Mouse (Mus musculus): Measurements from ENCODE around the gene Disp2. TPM values are rescaled to one million over a fixed set of nuclear protein-coding genes. Genes with fewer than 3 reads are reported as not detected.

The Disp2 gene
- total RNA-seq, 2 experiments from 2014 or later: 53.4 to 54.0 TPM

DNA sequence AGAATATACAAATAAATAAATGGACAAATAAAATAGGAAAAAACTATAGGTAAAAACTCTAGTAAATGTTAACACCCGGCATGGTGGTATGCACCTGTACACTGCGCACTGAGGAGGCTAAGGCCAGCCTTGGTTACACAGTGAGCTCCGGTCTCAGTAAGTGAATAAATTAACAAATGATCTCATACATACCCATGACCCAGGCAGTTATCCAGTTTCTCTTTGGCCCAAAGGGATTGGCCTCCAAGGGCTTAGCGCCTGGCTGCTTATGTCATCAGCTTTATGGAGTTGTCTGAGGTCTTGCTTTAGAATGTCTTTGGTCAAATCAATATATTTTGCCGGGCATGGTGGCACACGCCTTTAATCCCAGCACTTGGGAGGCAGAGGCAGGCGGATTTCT, 4.1 kb downstream of the Disp2 start:
- no peak for DNase-seq (ENCODE audit: low spot score in 2 of 2)

- no peak for DNase-seq (ENCODE audit: low spot score in 2 of 2)
These were observed 7.0 kb downstream of the Disp2 start for GRCm38 (mm10) chr2:118786525-118786924.

- DNase-seq (ENCODE audit: low spot score in 2 of 2): no peak
These were observed 10.0 kb downstream of the Disp2 start for GRCm38 (mm10) chr2:118789501-118789900.

- no peak for DNase-seq (ENCODE audit: low spot score in 2 of 2)
These were observed 10.7 kb downstream of the Disp2 start for GRCm38 (mm10) chr2:118790221-118790550.

DNA sequence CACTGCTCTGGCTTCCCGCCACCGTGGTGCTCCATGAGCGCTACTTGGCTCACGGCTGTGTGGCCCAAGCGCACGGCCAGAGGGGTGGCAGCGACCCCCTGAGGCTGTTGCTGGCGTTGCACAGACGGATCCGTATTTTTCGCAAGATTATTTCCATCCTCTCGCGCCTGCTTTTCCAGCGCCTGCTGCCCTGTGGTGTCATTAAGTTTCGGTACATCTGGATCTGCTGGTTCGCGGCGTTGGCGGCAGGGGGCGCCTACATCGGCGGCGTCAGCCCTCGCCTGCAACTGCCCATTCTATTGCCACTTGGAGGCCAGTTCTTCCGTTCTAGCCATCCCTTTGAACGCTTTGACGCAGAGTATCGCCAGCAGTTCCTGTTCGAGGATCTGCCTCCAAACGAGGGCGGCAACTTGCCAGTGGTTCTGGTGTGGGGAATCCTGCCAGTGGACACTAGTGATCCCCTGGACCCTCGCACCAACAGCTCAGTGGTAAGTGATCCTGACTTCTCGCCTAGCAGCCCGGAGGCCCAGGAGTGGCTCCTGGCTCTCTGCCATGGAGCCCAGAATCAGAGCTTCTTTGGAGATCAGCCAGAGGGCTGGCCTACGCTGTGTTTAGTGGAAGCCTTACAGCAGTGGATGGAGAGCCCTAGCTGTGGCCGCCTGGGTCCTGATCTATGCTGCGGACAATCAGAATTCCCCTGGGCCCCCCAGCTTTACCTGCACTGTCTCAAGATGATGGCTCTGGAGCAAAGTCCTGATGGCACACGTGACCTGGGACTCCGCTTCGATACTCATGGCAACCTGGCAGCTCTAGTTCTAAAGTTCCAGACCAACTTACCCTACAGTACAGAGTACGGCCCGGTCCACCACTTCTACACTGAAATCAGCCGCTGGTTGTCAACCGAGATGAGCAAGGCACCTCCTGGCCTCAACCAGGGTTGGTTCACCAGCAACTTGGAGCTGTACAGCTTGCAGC, 11.3 kb downstream of the Disp2 start:
- DNase-seq (ENCODE audit: low spot score in 2 of 2): peak; percentile 34 to 49

DNA sequence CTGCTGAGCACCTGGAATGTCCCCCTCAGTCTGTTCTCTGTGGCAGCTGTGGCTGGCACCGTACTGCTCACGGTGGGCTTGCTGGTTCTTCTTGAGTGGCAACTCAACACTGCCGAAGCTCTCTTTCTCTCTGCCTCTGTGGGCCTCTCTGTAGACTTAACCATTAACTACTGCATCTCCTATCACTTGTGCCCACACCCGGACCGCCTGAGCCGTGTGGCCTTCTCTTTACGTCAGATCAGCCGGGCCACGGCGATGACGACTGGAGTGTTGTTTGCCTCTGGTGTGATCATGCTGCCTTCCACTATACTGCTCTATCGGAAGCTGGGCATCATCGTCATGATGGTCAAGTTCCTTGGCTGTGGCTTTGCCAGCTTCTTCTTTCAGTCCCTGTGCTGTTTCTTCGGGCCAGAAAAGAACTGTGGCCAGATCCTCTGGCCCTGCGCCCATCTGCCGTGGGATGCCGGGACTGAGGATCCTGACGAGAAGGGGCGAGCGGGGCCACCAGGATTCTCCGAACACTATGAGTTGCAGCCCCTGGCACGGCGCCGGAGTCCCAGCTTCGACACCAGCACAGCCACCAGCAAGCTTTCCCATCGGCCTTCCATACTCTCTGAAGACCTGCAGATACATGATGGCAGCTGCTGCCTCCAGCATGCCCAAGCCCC, 12.2 kb downstream of the Disp2 start:
- DNase-seq (ENCODE audit: low spot score in 2 of 2): no peak

GRCm38 (mm10) chr2:118792259-118792613, 12.7 kb downstream of the Disp2 start:
- no peak for DNase-seq (ENCODE audit: low spot score in 2 of 2)

GRCm38 (mm10) chr2:118793636-118794035, 14.1 kb downstream of the Disp2 start:
- DNase-seq (ENCODE audit: low spot score in 2 of 2): no peak

DNA sequence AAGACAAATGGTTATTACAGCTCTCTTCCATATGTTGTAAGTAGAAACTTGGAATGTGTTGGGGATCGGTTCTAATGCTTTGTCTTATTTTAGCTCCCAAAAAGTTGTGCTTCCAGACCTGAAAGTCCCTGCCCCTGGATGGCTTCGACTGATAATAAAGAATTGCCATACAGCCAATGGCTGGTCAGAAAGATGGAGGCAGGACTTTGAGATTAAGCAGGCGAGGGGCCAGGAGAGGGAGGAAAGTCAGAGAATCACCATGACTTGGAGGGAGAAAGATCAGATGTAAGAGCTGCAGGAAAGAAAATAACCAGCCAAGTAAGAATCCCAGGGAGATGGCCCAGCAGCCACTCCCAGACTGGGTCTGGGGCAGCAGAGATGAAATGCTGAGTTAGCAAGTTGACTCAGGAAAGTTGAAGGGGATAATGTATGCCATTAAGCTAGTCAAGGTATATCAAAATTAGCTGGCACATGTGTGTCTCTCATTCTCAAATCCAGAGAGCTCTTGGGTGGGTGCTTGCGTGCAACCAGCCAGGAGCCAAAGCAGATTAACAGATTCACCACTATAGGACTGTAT, 23.1 kb downstream of the Disp2 start:
- DNase-seq (ENCODE audit: low spot score in 2 of 2): no peak

DNA sequence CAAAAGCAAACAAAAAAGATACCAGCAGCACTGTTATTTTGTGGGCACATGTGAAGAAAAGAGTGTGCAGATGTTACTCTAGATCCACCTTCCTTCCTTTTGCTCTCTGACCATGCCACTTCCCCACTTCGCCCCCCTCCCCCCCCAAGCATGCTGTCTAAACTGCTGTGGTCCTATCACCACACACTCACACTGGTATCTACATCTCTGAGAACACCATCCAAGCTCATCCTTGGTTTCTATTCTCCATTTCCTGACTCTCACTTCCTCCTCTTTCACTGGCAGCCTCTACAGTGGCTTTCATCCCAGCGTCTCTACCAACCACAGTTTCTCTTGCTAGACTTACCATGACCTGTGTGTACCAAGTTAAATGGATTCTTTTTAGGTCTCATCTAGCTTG, 25.0 kb downstream of the Disp2 start:
- DNase-seq (ENCODE audit: low spot score in 2 of 2): no peak

GRCm38 (mm10) chr2:118805137-118805536, 25.6 kb downstream of the Disp2 start:
- no peak for DNase-seq (ENCODE audit: low spot score in 2 of 2)

- DNase-seq (ENCODE audit: low spot score in 2 of 2): no peak
These were observed 26.2 kb downstream of the Disp2 start for GRCm38 (mm10) chr2:118805756-118806155.

GRCm38 (mm10) chr2:118806860-118807259, 27.3 kb downstream of the Disp2 start:
- no peak for DNase-seq (ENCODE audit: low spot score in 2 of 2)

GRCm38 (mm10) chr2:118810861-118811260, 31.3 kb downstream of the Disp2 start:
- no peak for DNase-seq (ENCODE audit: low spot score in 2 of 2)

DNA sequence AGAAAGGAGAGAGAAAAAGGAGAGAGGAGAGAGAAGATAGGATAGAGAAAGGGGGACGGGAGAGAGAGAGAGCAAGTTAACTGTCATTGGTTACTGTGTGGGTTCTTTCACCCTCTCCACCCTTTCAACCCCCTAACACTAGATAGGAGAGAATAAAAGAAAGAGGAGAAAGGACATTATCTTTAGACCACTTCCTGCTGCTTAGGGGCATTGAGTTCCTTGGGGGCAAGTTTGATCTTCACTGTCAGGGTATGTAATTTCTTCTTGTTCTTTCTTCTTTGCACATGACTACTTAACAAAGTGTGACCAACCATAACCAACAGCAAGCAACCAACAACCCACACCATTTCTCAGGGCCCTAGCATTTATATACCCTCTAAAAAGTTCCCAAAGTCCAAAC, 33.2 kb downstream of the Disp2 start:
- DNase-seq (ENCODE audit: low spot score in 2 of 2): no peak

DNA sequence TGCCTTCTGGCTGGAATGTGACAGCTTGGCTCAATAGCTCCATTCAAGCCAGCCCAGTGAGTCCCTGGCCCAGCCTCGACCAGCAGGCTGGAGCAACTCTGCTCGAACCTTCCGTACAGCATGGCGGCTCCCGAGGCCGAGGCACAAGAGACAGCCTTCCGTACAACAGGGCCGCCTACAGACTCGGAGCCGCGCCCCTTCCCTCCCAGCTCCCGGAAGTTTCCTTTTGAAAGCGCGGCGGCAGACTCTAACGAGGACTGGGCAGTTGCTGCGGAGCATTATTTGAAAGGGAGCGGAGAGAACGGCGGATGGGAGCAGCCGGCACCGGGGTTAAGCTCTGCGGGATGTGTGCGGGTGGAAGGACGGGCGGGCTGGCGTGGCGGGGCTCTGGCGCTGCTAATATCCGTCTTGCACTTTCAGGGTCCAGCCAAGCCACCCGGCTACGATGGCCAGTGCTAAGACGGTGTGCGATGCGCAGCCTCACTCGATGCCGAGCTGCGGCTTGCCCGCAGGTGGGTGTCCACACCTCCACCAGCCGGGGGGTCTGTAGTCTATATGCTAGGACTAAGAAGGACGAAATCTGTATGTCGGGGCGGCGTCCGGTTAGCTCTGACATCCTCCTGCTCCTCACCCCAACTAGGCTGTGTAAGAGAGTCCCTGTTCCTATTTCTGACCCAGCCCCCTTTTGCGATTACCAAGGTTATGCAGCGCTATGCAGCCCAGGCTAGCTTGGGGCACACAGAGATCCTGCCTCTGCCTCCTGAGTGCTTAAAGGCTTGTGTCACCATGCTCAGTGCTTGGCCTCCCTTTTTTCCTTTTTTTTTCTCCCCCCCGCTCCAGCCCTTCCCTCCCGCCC, 34.7 kb downstream of the Disp2 start, which contains the start of gene Knstrn:
TSS of gene Knstrn (plus strand) at position 23 of the 856 bp plus-strand sequence.
- DNase-seq (ENCODE audit: low spot score in 2 of 2): peak; percentile 62 to 80

DNA sequence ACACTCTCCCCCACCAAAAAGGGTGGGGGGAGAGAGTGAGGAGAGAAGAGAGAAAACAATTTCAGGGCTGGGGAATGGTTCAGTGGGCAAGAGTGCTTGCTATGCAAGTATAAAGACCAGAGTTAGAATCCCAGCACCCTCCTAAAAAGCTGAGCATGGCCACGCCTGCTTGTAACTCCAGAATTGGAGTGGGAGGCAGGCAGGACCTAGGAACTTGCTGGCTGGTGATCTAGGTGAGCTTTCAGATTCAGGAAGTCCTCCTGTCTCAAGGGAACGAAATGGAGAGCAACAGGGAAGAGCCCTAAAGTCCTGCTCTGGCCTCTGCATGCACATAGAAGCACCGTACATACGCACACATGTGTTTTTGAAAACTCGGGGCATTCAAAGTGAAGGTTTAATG, 43.3 kb downstream of the Disp2 start:
- no peak for DNase-seq (ENCODE audit: low spot score in 2 of 2)

GRCm38 (mm10) chr2:118824396-118824795, 44.9 kb downstream of the Disp2 start:
- no peak for DNase-seq (ENCODE audit: low spot score in 2 of 2)

DNA sequence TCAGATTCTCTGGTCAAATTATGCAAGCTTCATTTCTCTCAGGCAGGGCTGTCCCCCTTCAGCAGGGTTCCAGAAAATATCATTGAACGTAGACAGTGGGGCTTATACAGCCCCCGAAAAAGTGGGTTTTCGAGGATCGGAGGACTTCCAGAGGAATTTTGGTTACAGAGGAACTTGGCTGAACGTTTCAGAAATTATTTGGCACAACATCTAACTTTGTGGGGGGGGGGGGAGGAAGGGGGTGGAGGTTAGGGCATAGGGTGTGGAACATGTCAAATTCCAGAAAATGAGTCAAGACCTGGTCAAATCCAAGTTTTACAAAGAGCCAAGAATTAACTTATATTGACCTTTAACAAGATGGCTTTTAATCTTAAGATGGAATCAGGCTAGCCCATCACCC, 49.6 kb downstream of the Disp2 start:
- no peak for DNase-seq (ENCODE audit: low spot score in 2 of 2)

DNA sequence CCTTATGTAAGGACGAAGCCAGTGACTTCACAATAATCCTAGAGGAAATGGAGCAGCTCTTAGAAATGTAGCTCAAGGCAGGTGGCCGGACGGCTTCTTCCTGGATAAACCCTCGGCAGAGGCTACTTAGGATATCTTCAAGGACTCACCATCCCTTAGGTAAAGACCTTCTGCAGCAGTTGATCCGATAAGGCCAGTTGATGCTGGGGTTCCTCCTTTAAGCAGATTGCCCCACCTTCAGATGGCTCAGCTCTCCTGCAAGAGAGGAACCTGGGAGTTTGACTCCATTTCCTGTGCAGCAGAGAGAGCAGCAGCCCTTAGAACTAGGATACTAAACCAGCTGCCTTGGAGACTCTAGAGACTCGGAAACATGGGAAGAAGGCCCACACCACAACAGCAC, 54.5 kb downstream of the Disp2 start:
- no peak for DNase-seq (ENCODE audit: low spot score in 2 of 2)

DNA sequence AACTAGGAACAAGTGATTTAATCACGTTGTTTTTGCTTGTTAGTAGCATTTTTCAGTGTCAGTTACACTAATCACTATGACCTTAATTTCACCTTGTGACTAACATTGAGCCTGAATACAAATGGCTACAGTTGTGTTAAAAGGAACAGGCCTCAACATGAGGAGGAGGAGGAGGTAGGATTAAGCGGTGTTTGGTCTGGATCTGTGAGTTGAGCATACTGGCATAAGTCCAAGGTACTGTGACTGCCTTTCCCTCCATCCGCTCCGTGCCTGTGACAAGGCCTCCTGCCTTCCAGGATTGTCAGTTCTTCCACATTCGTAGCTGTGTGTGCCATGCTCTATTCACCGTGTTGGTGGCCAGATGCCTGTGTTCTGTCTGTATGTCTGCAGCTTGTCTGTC, 55.6 kb downstream of the Disp2 start:
- no peak for DNase-seq (ENCODE audit: low spot score in 2 of 2)

Measured in adrenal gland, postnatal 4 days (tissue).